Mouse (Mus musculus): ENCODE measurements around the gene H2-Q7.
"Not testable (repeated sequence)": the region's sequence is repeated elsewhere in the genome, so short reads cannot be mapped to it uniquely, and the experiment has no call there.

H2-Q7 gene

GRCm38 (mm10) chr17:35437386-35437936 is 1.5 kb upstream of the H2-Q7 start:
- not testable (repeated sequence) for DNase-seq

GRCm38 (mm10) chr17:35438395-35438794 is 560 bp upstream of the H2-Q7 start:
- DNase-seq: not testable (repeated sequence)

- DNase-seq: peak; percentile 62
Observed at GRCm38 (mm10) chr17:35439295-35439747, 366 bp downstream of the H2-Q7 start.

DNA sequence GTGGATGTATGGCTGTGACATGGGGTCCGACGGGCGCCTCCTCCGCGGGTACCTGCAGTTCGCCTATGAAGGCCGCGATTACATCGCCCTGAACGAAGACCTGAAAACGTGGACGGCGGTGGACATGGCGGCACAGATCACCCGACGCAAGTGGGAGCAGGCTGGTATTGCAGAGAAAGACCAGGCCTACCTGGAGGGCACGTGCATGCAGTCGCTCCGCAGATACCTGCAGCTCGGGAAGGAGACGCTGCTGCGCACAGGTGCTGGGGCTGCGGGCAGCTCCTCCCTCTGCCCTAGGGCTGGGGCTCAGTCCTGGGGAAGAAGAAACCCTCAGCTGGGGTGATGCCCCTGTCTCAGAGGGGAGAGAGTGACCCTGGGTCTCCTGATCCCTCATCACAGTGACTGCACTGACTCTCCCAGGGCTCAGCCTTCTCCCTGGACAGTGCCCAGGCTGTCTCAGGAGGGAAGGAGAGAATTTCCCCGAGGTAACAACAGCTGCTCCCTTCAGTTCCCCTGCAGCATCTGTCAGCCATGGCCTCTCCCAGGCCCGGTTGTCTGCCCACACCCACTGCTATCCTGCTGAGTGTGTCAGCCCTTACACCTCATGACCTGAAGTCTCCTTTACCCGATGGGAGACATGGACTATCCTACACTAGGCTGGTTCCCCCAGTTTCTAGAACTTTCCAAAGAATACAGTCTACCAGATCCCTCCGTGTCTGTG is 1.1 kb downstream of the H2-Q7 start:
- DNase-seq: not testable (repeated sequence)

- DNase-seq: not testable (repeated sequence)
Observed at GRCm38 (mm10) chr17:35442376-35442775, 3.4 kb downstream of the H2-Q7 start.

DNA sequence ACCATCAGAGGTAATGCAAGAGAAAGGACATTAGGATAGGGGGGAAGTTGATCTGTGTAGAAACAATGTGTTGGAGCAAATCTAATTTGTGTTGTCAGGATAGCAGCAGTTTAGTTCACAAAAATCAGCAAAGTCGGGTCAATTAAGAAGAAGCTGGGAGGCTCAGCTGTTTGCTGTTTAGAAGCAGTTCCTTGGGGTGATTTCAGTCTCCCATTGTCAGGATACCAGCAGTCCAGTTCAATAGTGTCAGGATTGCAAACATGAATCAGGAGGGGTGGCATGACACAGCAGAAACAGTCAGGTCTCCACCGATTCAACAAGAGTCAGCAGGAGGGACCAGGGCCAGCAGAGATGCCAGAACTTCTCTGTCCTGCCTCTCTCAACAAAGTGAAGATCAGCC is 5.6 kb downstream of the H2-Q7 start:
- DNase-seq: not testable (repeated sequence)

DNA sequence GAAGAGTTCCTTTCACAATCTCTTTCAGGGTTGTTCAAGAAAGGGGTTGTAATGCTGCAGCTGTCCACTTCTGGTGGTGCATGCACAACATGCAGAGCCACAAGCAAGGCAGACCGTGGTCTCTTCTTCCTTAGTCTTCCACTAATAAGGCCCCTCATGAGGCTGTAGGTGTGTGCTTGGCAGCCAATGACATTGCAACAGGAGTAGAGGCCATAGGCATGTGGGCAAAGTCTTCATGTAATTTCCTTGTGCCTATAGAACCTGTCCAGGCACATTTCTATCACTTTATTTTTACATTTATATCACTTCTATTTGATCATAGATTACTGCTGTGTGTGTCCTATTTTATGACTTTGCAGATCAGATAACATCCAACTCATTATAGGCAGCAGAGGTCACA is 19.3 kb downstream of the H2-Q7 start:
- DNase-seq: not testable (repeated sequence)

DNA sequence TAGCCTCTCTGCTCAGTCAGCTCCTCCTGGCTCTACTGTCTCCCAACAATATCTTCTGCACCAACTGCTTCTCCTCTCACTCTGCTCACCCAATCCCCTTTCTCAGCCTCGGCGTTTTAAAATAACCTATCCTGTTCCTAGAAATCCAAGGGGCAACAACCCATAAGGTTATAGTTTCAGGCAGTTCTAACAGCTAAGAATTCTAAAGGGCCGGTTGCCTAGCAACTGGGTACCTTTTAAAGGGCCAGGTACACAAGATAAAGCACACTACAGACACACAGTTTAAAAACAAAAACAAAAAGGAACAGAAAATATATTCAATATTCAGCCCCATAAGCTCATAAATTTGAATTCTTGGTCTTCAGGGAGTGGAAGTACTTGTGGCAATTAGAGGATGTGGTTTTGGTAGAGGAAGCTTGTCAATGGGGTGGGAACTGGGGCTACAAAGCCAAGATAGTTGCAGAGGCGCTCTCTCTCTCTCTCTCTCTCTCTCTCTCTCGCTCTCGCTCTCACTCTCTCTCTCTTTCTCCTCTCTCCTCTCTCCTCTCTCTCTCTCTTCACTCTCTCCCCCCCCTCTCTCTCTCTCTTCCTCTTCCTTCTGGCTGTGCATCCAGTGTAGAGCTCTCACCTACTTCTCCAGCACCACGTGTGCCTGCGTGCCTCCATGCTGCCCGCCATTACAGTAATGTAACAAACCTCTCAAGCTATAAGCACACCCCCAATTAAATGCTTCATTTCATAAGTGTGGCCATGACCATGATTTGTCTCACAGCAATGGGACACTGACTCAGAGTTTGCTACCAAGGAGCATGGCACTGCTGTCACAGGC is 21.8 kb downstream of the H2-Q7 start:
- DNase-seq: not testable (repeated sequence)

DNA sequence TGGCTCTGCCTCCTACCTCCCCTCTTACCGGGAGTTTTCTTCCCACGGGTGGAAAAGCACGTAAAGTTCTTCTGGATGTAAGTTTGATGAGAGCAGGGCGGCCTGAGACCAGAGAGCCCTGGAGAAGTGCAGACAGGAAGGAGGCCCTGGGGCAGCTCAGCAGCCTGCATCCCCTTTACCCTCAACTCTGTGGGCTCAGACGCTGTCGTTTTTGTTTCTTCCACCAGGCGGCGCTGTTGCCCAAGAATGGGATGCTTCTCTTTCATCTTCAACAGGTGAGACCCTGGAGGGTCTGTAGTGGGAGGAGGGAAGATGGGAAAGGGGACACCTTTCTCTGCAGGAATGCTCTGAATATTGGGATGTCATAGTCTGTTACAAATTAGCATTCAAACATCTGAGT is 26.7 kb downstream of the H2-Q7 start:
- peak; percentile 71 for DNase-seq

GRCm38 (mm10) chr17:35468936-35469335 is 30.0 kb downstream of the H2-Q7 start:
- not testable (repeated sequence) for DNase-seq

- DNase-seq: peak; percentile 43
Observed at GRCm38 (mm10) chr17:35469842-35470751, 31.1 kb downstream of the H2-Q7 start, which contains the start of gene H2-Q10. H2-Q10 (plus strand) TSS chr17:35470089.

DNA sequence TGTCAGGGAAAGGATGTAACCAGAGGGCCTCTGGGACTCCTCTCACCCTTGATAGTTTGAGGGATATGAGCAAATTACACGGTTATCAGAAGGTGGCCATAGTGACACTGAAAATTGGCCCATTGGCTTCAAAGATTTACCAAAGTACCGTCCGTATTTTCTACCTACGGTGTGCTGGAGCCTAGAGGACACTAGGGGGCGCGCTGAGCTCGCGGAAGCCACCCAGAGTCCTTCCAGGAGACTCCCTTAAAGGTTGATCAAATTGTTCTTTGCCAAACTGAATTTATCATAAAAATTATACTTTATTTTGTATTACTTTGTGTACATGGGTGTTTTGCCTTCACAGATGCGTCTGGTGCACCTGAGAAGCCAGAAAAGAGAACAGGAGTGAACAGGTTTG is 45.1 kb downstream of the H2-Q7 start:
- peak; percentile 65 for DNase-seq

DNA sequence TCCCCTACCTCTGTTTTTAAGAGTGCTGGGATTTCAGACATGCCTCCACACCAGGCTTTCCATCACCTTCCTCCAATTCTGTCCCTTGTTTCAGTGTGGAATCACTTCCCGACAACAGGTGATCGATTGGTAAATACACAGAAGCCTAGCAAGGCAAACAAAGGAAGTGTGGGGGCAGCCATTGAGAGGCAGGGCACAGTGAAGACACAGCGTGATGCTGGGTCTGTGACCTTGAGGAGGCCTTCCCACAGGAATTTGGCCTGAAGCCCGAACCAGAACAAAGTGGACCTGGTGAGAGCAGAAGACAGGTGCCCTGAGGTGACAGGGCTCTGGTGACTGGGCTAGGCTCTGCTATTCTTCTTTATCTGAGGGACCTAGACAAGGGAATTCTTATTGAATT is 46.7 kb downstream of the H2-Q7 start:
- no peak for DNase-seq

- DNase-seq: no peak
Observed at GRCm38 (mm10) chr17:35486726-35487125, 47.8 kb downstream of the H2-Q7 start.

DNA sequence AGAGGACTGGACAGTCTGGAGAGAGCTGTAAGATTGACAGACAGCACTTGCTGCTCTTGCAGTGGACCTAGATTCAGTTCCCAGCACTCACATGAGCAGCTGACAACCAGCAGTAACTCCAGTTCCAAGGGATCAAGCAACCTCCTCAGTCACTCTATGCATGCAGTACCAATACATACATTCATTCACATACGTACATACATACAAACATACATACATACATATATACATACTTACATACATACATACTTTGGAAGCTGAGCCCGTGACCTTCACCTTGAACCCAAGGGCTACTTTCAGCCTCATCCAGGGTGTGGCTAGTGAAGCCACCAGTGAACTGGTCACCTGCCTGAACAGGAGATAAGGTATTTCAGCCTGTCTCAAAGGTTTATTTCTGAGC is 49.1 kb downstream of the H2-Q7 start:
- no peak for DNase-seq

GRCm38 (mm10) chr17:35490320-35490719 is 51.4 kb downstream of the H2-Q7 start:
- DNase-seq: no peak
